Mouse (Mus musculus) hindbrain, embryonic 13.5 days (tissue): ENCODE measurements around the gene Ahnak. TPM values are rescaled to one million over a fixed set of nuclear protein-coding genes. Genes with fewer than 3 reads are reported as not detected.

Experiments
- ATAC-seq: fragments of 200-750 bp; cut with Nextera tagmentation; 2 replicates; pipeline ENCODE4 v1.8.0; 2017; ENCODE audit warnings: moderate TSS enrichment; ENCODE audit not compliant: low FRiP score
- H3K27ac ChIP-seq: fragments of 300-500 bp; sonication (generic); 2 replicates; pipeline ENCODE4 v1.5.1; 2015; ENCODE audit warnings: inconsistent platforms, mild to moderate bottlenecking, moderate library complexity
- H3K27me3 ChIP-seq: fragments of 300-500 bp; sonication (generic); 2 replicates; pipeline ENCODE4 v1.6.1; 2015; ENCODE audit warnings: mild to moderate bottlenecking, inconsistent platforms
- H3K36me3 ChIP-seq: fragments of 300-500 bp; sonication (generic); 2 replicates; pipeline ENCODE4 v1.6.1; 2015; ENCODE audit warnings: mild to moderate bottlenecking, inconsistent platforms
- H3K4me1 ChIP-seq: fragments of 300-500 bp; sonication (generic); replicated peaks from 2 replicates; pipeline ENCODE4 v1.6.1; 2015; ENCODE audit warnings: inconsistent platforms
- H3K4me2 ChIP-seq: fragments of 300-500 bp; sonication (generic); 2 replicates; pipeline ENCODE4 v1.6.1; 2015; ENCODE audit warnings: inconsistent platforms, mild to moderate bottlenecking, moderate library complexity
- H3K4me3 ChIP-seq: fragments of 300-500 bp; sonication (generic); 2 replicates; pipeline ENCODE4 v1.5.1; 2015; ENCODE audit warnings: mild to moderate bottlenecking, inconsistent platforms
- H3K9ac ChIP-seq: fragments of 300-500 bp; sonication (generic); 2 replicates; pipeline ENCODE4 v1.6.1; 2015; ENCODE audit warnings: mild to moderate bottlenecking, inconsistent platforms
- H3K9me3 ChIP-seq: fragments of 300-500 bp; sonication (generic); 2 replicates; pipeline ENCODE4 v1.6.1; 2016; ENCODE audit warnings: inconsistent platforms
- WGBS: fragments of 180-500 bp; shearing (Covaris S2); methylation state at CpG from one replicate; pipeline ENCODE4 v1.1.7; 2015; 5-methylcytosine and 5-hydroxymethylcytosine counted together
- polyA plus RNA-seq: library from polyadenylated mRNA; unstranded; fragments of >200 nt; fragmentation: Nextera tagmentation; extraction: Ambion mirVana; gene quantifications from 2 replicates; pipeline ENCODE4 v1.2.1, GENCODE M21; 2015

Gene Ahnak
- polyA plus RNA-seq, 1 experiment from 2014 or later = 6.4 TPM

DNA sequence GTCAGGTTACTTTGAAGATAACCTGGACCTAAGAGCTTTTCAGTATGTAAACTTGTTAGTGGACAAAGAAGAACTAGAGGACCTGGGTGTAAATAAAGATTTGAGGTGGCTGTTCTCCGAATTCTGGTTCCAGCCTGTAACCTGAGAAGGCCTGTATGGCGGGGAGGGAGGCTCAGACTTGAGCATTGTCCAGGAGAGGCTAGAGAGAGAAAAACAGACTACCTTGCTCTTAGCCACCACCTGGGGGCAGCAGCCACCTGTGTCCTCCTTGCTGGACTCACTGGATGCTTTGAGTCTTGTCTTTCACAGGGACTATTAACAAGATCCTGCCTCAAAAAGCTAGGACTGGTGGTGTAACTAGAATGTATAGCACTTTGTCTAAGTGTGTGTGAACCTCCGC lies 12.5 kb upstream of the Ahnak start:
- peak; percentile 74 for ATAC-seq
- Histone ChIP-seq H3K27ac (no peak overlapping the region), H3K4me3 (no peak overlapping the region), H3K4me2 (no peak overlapping the region), H3K4me1 (peaks cover 12% of the 10 kb centered on the region), H3K9me3 (no peaks in the 10 kb centered on the region), H3K9ac (no peak overlapping the region), H3K27me3 (no peaks in the 10 kb centered on the region), H3K36me3 (peaks cover 93% of the 10 kb centered on the region)
- 60% methylated on average over 3 of the region's 3 CpGs for WGBS

DNA sequence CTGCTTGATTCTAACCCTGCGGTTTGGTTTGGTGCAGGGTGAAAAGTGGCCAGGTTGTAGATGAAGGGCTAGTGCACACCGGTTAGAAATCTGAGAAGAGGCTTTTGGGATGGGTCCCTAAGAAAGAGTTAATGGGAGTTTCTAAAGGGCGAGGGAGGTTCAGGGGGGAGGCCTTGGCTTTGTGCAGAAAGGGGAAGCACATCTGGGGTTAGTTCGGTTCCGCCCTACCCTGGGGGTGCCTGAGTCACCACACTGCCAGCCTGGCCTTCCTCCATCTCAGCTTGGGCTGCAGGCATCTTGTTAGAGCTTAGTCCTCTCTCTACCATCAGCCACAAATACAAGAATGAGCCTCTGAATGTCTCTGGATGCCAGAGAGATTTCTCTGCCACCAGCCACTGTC lies 8.3 kb upstream of the Ahnak start:
- Histone ChIP-seq H3K4me1 (peaks cover 51% of the 10 kb centered on the region), H3K9me3 (no peaks in the 10 kb centered on the region), H3K9ac (no peak overlapping the region), H3K4me3 (no peak overlapping the region), H3K27ac (peak overlapping the region; percentile 9; the same call in 1 of the 2 replicates), H3K4me2 (no peak overlapping the region), H3K36me3 (peaks cover 57% of the 10 kb centered on the region), H3K27me3 (no peaks in the 10 kb centered on the region)
- 52% methylated on average over 5 of the region's 5 CpGs for WGBS
- ATAC-seq = no peak

DNA sequence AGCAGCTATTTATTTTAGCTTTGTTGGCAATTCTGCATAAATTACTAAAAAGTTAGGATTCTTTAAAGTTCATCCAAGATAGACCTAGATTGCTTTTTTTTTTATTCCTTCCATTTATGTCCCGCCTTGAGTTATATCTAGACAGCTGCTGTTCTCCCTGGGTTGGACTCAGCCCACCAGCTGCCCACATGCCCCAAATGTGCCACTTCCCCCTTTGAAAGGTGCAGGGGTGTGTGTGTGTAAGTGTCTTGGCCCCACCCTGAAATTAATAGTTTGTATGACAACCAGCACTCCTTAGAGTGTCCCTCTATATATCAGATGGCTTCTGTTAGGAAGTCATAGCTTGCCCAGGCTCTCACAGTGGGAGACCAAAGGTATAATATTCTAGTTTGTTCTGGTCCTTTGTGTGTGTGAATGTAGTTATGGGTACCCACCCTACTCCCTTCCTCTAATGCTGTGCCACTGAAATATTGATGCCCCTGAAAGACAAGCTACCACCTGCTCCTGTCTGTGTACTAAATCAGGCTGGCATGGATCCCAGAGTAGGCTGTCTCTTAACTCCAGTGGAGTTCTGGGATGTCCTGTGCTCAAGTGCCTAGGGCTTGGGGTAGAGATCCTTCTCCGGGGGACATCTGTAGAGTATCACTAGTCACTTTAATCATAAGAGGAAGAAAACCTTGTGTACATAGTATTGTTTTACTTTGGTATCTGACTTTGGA lies 7.5 kb upstream of the Ahnak start:
- Histone ChIP-seq H3K9me3 (no peaks in the 10 kb centered on the region), H3K27me3 (no peaks in the 10 kb centered on the region), H3K27ac (peak overlapping the region; percentile 44), H3K4me1 (peaks cover 55% of the 10 kb centered on the region), H3K4me3 (no peak overlapping the region), H3K9ac (no peak overlapping the region), H3K36me3 (peaks cover 52% of the 10 kb centered on the region), H3K4me2 (no peak overlapping the region)
- 76% methylated on average over 2 of the region's 2 CpGs for WGBS
- ATAC-seq = peak; percentile 26; the same call in 1 of the 2 replicates

DNA sequence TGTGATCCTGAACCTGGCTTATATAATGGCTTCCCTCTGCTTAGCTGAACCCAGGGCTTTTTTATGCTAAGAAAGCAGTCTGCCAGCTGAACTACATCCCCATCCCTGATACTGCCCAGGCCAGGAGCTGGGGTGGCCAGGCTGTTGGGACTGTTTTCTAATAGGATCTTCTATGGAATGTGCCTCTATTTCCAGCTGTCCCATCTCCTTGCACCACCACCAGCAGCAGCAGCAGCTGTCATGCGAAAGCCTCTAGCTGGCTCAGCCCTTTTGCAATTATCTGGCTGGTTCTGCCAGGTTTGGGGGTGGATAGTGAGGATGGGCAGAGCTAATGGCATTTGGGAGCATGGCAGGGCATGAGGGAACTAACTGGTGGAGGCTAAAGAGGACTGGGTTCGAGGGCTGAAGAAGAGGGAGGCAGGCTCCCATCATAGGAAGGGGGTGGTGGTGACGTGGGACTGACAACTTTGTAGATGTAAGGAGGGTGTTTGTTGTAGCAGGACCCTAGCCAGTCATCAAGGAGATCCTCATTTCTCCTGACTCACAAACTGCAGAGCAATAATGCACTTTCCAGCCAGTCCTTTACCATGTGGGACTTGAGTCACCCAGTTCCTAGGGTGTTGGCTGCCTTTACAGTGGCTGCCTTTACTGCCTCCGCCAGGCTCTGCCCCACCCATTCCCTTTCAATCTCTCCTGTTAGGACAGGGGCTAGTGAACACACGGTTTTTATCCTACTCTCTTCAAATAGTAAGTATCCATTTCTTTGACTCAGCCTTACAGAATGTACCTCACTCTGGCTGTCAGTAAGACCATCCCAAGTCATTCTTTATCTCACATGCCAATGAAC lies 6.6 kb upstream of the Ahnak start:
- H3K4me3 ChIP-seq = no peak overlapping the region
- 0 out of 2 replicates have a peak overlapping the region, but pooled peaks have one; percentile 13 for H3K9ac ChIP-seq
- H3K36me3 ChIP-seq = peaks cover 43% of the 10 kb centered on the region
- H3K27me3 ChIP-seq = peaks cover 5% of the 10 kb centered on the region
- peaks cover 55% of the 10 kb centered on the region for H3K4me1 ChIP-seq
- H3K9me3 ChIP-seq = no peaks in the 10 kb centered on the region
- no peak overlapping the region for H3K27ac ChIP-seq
- no peak overlapping the region for H3K4me2 ChIP-seq
- no peak for ATAC-seq
- 59% methylated on average over 5 of the region's 5 CpGs for WGBS

DNA sequence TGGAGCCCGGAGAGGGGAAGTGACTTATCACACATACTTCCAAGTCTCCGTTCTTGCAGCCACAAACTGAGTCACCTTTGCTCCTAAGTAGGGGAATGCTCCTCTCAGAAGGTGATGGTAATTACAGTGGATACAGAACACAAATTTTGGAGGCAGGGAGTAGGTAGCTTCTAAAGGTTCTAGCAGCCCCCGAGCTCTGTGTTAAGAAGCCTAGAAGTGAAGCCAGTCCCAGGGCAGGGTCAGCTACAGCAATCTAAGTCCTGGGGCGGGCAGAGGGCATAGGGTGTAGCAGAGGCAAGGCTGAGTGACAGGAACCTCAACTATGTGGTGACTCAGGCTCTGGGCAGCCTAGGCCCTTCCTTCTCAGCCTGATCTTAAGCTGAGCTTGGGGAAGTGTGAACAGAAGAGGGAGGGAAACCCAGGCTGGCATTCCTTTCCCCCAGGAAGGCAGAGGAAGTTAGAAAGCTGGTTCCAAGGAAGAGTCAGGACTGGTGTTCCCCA lies 5.9 kb upstream of the Ahnak start:
- no peak for ATAC-seq
- Histone ChIP-seq H3K27ac (no peak overlapping the region), H3K27me3 (peaks cover 12% of the 10 kb centered on the region), H3K4me2 (no peak overlapping the region), H3K9me3 (no peaks in the 10 kb centered on the region), H3K4me1 (peaks cover 60% of the 10 kb centered on the region), H3K36me3 (peaks cover 36% of the 10 kb centered on the region), H3K9ac (0 out of 2 replicates have a peak overlapping the region, but pooled peaks have one; percentile 13), H3K4me3 (no peak overlapping the region)
- 46% methylated on average over 4 of the region's 4 CpGs for WGBS

DNA sequence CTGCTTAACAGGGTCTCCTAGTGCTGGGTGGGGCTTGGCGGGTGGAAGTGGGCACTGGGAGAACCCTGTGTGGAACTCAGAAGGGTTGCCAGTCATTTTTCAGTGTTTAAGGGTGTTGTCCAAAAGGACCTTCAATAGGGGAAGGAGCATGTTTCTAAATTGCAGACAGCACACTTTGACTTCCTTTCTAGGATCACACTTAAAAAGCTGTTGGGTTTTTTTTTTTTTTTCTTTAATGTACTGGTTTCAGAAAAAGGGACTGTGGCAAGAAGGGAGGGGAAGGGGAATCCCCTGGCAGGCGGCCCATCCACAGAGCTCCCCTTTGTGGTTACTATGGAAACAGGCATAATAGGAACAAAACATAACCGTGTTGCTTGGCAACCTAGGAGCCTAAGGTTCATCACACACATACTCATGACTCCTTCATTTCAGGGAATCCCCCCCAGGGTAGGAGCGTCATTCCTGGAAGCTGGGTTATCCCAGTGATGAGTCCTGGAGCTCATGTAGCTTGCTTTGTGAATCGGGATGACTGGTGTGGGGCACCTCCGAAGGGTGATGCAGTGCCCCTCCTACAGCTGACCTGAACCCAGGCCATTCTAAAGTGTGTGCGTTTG lies 4.7 kb upstream of the Ahnak start:
- Histone ChIP-seq H3K9ac (peak overlapping the region; percentile 21; the same call in 1 of the 2 replicates), H3K4me3 (no peak overlapping the region), H3K36me3 (peaks cover 25% of the 10 kb centered on the region), H3K9me3 (no peaks in the 10 kb centered on the region), H3K4me2 (peak overlapping the region; percentile 37), H3K4me1 (peaks cover 71% of the 10 kb centered on the region), H3K27me3 (peaks cover 23% of the 10 kb centered on the region), H3K27ac (peak overlapping the region; percentile 70)
- 5% methylated on average over 7 of the region's 7 CpGs for WGBS
- ATAC-seq = peak; percentile 74

DNA sequence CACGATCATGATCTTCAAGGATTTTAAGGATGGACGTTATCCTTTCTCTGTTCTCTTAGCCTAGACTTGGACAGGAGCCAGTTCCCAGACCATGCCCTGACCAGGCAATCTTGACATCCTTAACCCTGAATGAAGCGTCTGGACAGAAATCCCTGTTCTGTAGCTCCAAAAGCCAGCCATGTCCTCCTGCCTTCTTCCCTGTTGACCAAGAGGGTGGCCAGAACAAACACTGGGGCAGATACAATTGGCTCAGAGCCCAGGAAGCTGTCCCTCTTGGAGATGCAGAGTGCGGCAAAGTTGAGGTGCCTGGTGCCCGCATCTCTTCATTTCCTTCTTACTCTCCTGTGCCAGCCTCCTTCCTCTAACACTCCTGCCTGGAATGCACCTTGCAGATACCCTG lies 3.2 kb upstream of the Ahnak start:
- peaks cover 80% of the 10 kb centered on the region for H3K4me1 ChIP-seq
- H3K27ac ChIP-seq = no peak overlapping the region
- no peak overlapping the region; the same call in 1 of the 2 replicates for H3K9ac ChIP-seq
- H3K27me3 ChIP-seq = peaks cover 39% of the 10 kb centered on the region
- peaks cover 10% of the 10 kb centered on the region; the same call in 1 of the 2 replicates for H3K36me3 ChIP-seq
- no peak overlapping the region for H3K4me3 ChIP-seq
- WGBS = 77% methylated on average over 5 of the region's 5 CpGs
- H3K4me2 ChIP-seq = no peak overlapping the region
- H3K9me3 ChIP-seq = no peaks in the 10 kb centered on the region
- no peak for ATAC-seq

DNA sequence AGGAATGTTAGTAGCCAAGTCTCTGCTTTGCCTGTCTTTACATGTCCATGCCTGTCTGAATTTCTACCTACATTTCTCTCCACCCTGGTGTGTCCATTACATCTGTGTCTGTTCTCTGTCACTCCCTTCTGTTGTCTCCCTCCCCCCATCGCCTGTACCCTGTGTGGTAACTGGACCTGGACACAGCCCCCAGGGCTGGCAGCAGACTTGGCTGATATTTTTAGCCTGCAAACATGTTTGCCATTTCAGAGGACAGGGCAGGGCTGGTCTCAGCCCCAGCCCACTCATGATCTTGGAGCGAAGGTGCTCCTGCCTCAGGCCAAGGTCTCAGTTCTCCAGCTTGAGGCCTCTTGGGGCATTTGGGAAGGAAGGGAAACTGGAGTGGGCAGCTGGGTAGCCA lies 1.3 kb upstream of the Ahnak start:
- Histone ChIP-seq H3K4me2 (no peak overlapping the region), H3K36me3 (peaks cover 2% of the 10 kb centered on the region; the same call in 1 of the 2 replicates), H3K9me3 (no peaks in the 10 kb centered on the region), H3K4me3 (no peak overlapping the region), H3K4me1 (peaks cover 68% of the 10 kb centered on the region), H3K9ac (no peak overlapping the region), H3K27me3 (peaks cover 52% of the 10 kb centered on the region), H3K27ac (no peak overlapping the region)
- 43% methylated on average over 2 of the region's 2 CpGs for WGBS
- ATAC-seq = no peak

DNA sequence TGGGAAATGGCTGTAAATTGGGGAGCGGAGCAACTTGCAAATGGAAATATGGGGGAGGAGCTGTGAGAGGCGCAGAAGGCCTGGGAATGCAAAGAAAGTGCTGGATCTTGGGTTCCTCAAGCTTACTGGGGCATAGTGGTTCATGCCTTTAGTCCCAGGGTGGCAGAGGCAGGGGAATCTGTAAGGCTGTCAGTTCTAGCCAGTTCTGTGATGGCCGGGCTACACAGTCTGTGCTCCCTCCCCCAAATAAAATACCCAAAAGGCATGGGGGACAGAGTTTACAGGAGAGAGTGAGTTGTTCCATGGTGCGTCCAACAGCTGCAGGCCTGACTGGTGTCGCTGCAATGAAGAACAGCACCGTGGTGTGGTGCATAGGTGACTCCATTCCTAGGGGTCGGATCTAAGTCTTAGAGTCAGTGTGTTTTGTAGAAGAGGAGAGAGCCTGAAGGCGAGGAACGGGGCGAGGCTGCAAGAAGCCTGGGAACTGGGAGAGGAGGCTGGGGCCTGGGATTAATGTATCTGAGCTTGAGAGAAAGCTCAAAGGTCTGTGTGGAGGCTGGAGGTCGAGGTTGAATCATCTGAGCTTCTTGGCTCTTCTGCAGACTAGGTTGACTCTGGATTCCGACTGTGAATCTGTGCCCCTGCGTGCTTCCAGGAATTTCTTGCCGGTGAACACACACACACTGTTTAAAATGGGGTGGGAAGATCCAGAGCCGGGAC lies 578 bp upstream of the Ahnak start:
- H3K36me3 ChIP-seq = no peaks in the 10 kb centered on the region
- peak overlapping the region; percentile 70 for H3K4me2 ChIP-seq
- peaks cover 62% of the 10 kb centered on the region for H3K4me1 ChIP-seq
- no peaks in the 10 kb centered on the region for H3K9me3 ChIP-seq
- WGBS = 16% methylated on average over 15 of the region's 15 CpGs
- H3K4me3 ChIP-seq = peak overlapping the region; percentile 49
- peaks cover 52% of the 10 kb centered on the region for H3K27me3 ChIP-seq
- H3K9ac ChIP-seq = peak overlapping the region; percentile 66; the same call in 1 of the 2 replicates
- no peak for ATAC-seq
- no peak overlapping the region for H3K27ac ChIP-seq

DNA sequence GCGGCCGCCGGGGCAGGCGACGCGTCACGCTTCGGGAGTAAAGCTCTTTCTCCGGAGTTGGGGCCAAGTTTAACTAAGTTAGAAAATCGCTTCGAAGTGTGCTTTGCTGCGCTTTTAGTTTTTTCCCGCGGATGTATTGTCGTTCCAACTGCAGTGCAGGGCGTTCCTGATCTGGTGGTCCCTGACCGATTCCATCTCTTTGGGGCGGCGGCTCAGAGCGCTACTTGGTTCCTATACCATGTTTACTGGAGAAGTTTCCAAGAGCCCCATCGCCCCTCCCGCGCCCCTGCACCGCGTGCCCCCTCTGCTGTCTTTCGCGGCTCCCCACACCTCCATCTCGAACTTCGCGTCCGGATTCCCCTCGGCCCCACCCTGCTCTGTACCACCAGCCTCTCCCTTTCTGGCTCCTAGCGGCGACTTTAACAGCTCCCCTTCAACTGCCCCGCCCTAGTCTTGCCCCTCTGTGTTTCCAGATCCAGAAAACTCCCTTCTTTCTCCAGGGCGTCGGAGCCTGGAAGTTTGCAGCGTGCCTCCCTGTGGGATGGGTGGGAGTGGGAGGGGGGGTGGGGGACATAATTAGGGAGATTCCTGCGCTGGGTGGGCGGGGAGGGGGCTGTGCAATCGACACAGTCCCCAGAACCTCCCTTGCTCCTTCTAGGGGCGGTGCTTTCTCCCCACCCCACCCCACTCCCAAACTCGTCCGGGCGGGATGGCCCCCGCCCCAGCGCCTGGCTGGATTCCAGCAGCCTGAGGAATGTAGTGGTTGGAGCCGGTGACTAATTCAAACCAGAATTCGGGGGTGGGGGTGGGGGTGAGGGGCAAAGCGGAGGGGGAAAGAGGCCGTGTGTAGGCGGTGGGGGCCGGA lies 715 bp downstream of the Ahnak start:
- H3K4me3 ChIP-seq = peak overlapping the region; percentile 49
- peak; percentile 62 for ATAC-seq
- H3K4me2 ChIP-seq = peak overlapping the region; percentile 70
- H3K27ac ChIP-seq = peak overlapping the region; percentile 48
- H3K9ac ChIP-seq = peak overlapping the region; percentile 66
- peaks cover 52% of the 10 kb centered on the region for H3K27me3 ChIP-seq
- no peaks in the 10 kb centered on the region for H3K9me3 ChIP-seq
- peaks cover 49% of the 10 kb centered on the region for H3K4me1 ChIP-seq
- H3K36me3 ChIP-seq = no peaks in the 10 kb centered on the region
- WGBS = under 1% methylated on average over 53 of the region's 53 CpGs
